Mouse (Mus musculus): ENCODE measurements around the gene Gm9918.

- TF ChIP-seq CTCF (IDR thresholded peaks at IDR 0.05; ENCODE audit: low read depth, low read length) = no peak
- no peak for TF ChIP-seq POLR2A (IDR thresholded peaks at IDR 0.05; ENCODE audit: extremely low read depth, insufficient read depth, low read length)
These were observed 22.1 kb upstream of the Gm9918 start for GRCm38 (mm10) chr15:102248131-102248811.
